Mouse (Mus musculus): Measurements from ENCODE around the gene Pgghg. TPM values are rescaled to one million over a fixed set of nuclear protein-coding genes. Genes with fewer than 3 reads are reported as not detected.

Pgghg gene
- polyA plus RNA-seq, 2 experiments: 26.7 to 52.8 TPM

GRCm38 (mm10) chr7:140946980-140947379 lies 5.8 kb downstream of the Pgghg start:
- TF ChIP-seq POLR2A (IDR thresholded peaks at IDR 0.05; ENCODE audit: borderline replicate concordance, extremely low read depth, insufficient read depth, insufficient read length): no peak
- 56% methylated on average over 7 of the region's 7 CpGs for WGBS
- H3K4me3 ChIP-seq (replicated peaks; ENCODE audit: low read length): no peak overlapping the region
- no peaks in the 10 kb centered on the region for H3K9me3 ChIP-seq (ENCODE audit: control insufficient read depth, low read length)
- H3K36me3 ChIP-seq (ENCODE audit: control insufficient read depth, insufficient read depth, low read length): peaks cover 55% of the 10 kb centered on the region
- no peak overlapping the region for H3K9ac ChIP-seq (ENCODE audit: low read depth, low read length, severe bottlenecking)
- no peak overlapping the region for H3K27ac ChIP-seq (replicated peaks; ENCODE audit: low read depth, low read length)
- DNase-seq (ENCODE audit: low spot score) (no peak), ATAC-seq (ENCODE audit: low FRiP score, low read depth) (no peak)
- peaks cover 28% of the 10 kb centered on the region for H3K4me1 ChIP-seq (ENCODE audit: control insufficient read depth, insufficient read depth, low read length)
- H3K4me2 ChIP-seq (replicated peaks; ENCODE audit: low read depth, low read length, severe bottlenecking): no peak overlapping the region
- no peaks in the 10 kb centered on the region for H3K27me3 ChIP-seq (ENCODE audit: control insufficient read depth, insufficient read depth, low read length)

DNA sequence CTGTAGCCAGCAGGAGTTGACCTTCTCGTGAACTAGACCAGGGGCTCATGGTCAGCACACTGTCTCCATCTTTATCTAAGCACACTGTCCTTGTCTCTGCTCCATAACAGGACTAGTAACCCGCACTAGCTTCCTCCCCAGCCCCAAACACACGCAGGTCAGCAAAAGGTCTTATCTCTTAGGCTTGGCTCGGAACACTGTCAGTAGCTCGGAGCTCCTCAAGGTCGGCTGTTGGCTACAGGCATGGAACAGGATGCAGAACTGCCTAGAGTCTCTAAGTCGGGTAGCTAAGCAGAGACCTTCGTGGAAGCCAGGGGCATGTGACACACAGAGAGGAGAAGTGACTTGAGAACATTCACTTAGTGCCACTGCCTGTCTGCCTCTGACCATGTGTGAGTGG lies 7.0 kb downstream of the Pgghg start:
- H3K36me3 ChIP-seq (ENCODE audit: control insufficient read depth, insufficient read depth, low read length): peaks cover 66% of the 10 kb centered on the region
- no peak for TF ChIP-seq POLR2A (IDR thresholded peaks at IDR 0.05; ENCODE audit: borderline replicate concordance, extremely low read depth, insufficient read depth, insufficient read length)
- no peaks in the 10 kb centered on the region for H3K27me3 ChIP-seq (ENCODE audit: control insufficient read depth, insufficient read depth, low read length)
- ATAC-seq (ENCODE audit: low FRiP score, low read depth) (no peak), DNase-seq (ENCODE audit: low spot score) (no peak)
- H3K9ac ChIP-seq (ENCODE audit: low read depth, low read length, severe bottlenecking): no peak overlapping the region
- H3K4me2 ChIP-seq (replicated peaks; ENCODE audit: low read depth, low read length, severe bottlenecking): no peak overlapping the region
- no peak overlapping the region for H3K27ac ChIP-seq (replicated peaks; ENCODE audit: low read depth, low read length)
- 92% methylated on average over 8 of the region's 8 CpGs for WGBS
- no peaks in the 10 kb centered on the region for H3K9me3 ChIP-seq (ENCODE audit: control insufficient read depth, low read length)
- peaks cover 31% of the 10 kb centered on the region for H3K4me1 ChIP-seq (ENCODE audit: control insufficient read depth, insufficient read depth, low read length)
- no peak overlapping the region for H3K4me3 ChIP-seq (replicated peaks; ENCODE audit: low read length)

DNA sequence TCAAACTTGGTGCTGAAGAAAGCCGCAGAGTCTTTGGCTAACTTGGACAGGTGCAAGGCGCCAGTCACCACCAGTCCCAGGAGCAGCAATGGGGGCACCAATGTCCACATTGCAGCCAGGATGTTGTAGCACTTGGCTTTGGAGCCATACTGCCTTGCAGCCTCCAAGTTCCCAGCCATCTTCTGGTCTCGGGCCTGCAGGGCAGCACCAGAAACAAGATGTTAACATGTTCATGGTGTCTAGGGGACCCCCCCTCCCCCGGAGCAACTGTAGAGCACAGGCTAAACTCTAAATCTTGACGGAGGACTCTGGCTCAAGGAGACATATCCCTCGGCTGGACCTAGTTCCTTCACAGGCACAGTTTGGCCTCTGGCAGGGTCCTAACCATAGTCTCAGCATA lies 8.1 kb downstream of the Pgghg start:
- no peaks in the 10 kb centered on the region for H3K27me3 ChIP-seq (ENCODE audit: control insufficient read depth, insufficient read depth, low read length)
- H3K4me2 ChIP-seq (replicated peaks; ENCODE audit: low read depth, low read length, severe bottlenecking): no peak overlapping the region
- H3K27ac ChIP-seq (replicated peaks; ENCODE audit: low read depth, low read length): no peak overlapping the region
- ATAC-seq (ENCODE audit: low FRiP score, low read depth) (no peak), DNase-seq (ENCODE audit: low spot score) (no peak)
- H3K9me3 ChIP-seq (ENCODE audit: control insufficient read depth, low read length): no peaks in the 10 kb centered on the region
- peaks cover 42% of the 10 kb centered on the region for H3K4me1 ChIP-seq (ENCODE audit: control insufficient read depth, insufficient read depth, low read length)
- H3K4me3 ChIP-seq (replicated peaks; ENCODE audit: low read length): no peak overlapping the region
- H3K36me3 ChIP-seq (ENCODE audit: control insufficient read depth, insufficient read depth, low read length): peaks cover 67% of the 10 kb centered on the region
- no peak for TF ChIP-seq POLR2A (IDR thresholded peaks at IDR 0.05; ENCODE audit: borderline replicate concordance, extremely low read depth, insufficient read depth, insufficient read length)
- H3K9ac ChIP-seq (ENCODE audit: low read depth, low read length, severe bottlenecking): no peak overlapping the region
- WGBS: 81% methylated on average over 6 of the region's 6 CpGs

DNA sequence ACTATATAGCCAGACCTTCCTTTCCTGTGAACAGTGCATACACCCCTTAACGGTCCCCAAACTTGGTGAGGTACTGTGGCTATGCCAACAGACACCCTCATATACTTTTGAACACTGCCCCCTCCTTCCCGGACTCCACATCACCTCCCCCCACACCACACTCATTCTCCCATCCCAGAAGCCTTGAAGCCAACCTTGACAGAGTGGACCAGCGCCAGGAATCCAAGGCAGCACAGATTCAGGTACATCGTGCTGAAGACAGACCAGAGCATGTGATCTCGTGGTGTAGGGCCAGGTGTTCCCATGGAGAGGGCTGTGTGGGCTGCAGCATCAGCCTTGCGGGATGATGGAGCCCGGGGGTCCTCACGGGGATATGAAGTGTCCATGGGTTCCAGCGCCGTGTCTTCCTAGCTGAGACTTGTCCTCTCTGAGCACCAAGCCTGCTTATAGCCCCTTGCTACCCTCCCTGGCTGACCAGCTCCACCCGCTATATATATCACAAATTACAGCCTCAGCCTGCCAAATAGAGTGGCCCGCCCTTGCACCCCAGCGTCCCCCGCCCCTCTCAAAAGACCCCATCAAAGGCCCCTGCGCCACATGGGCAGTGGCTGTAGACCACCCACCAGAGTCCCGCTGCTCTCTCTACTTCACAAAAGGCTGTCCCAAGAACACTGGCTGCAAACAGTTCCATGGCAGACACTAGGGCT lies 8.8 kb downstream of the Pgghg start, which contains the start of gene Ifitm5:
Ifitm5 (minus strand) TSS at position 468 of the 707 bp plus-strand sequence.
- WGBS: 70% methylated on average over 16 of the region's 16 CpGs
- Histone ChIP-seq H3K36me3 (ENCODE audit: control insufficient read depth, insufficient read depth, low read length) (peaks cover 62% of the 10 kb centered on the region), H3K9me3 (ENCODE audit: control insufficient read depth, low read length) (no peaks in the 10 kb centered on the region), H3K9ac (ENCODE audit: low read depth, low read length, severe bottlenecking) (peak within 1 kb of the TSS; percentile 3; the same call in 1 of the 2 replicates), H3K4me2 (replicated peaks; ENCODE audit: low read depth, low read length, severe bottlenecking) (0 out of 2 replicates have a peak within 1 kb of the TSS, but pooled peaks have one; percentile 17), H3K27me3 (ENCODE audit: control insufficient read depth, insufficient read depth, low read length) (no peaks in the 10 kb centered on the region), H3K27ac (replicated peaks; ENCODE audit: low read depth, low read length) (peak within 1 kb of the TSS; percentile 49), H3K4me1 (ENCODE audit: control insufficient read depth, insufficient read depth, low read length) (peaks cover 47% of the 10 kb centered on the region), H3K4me3 (replicated peaks; ENCODE audit: low read length) (no peak within 1 kb of the TSS)
- ATAC-seq (ENCODE audit: low FRiP score, low read depth) (no peak), DNase-seq (ENCODE audit: low spot score) (no peak)
- no peak for TF ChIP-seq POLR2A (IDR thresholded peaks at IDR 0.05; ENCODE audit: borderline replicate concordance, extremely low read depth, insufficient read depth, insufficient read length)

- Histone ChIP-seq H3K4me2 (replicated peaks; ENCODE audit: low read depth, low read length, severe bottlenecking) (0 out of 2 replicates have a peak overlapping the region, but pooled peaks have one; percentile 17), H3K4me3 (replicated peaks; ENCODE audit: low read length) (no peak overlapping the region), H3K4me1 (ENCODE audit: control insufficient read depth, insufficient read depth, low read length) (peaks cover 49% of the 10 kb centered on the region), H3K36me3 (ENCODE audit: control insufficient read depth, insufficient read depth, low read length) (peaks cover 53% of the 10 kb centered on the region), H3K9ac (ENCODE audit: low read depth, low read length, severe bottlenecking) (peak overlapping the region; percentile 3; the same call in 1 of the 2 replicates), H3K27me3 (ENCODE audit: control insufficient read depth, insufficient read depth, low read length) (no peaks in the 10 kb centered on the region), H3K27ac (replicated peaks; ENCODE audit: low read depth, low read length) (peak overlapping the region; percentile 49), H3K9me3 (ENCODE audit: control insufficient read depth, low read length) (no peaks in the 10 kb centered on the region)
- WGBS: 28% methylated on average over 8 of the region's 8 CpGs
- DNase-seq (ENCODE audit: low spot score) (no peak), ATAC-seq (ENCODE audit: low FRiP score, low read depth) (no peak)
- TF ChIP-seq POLR2A (IDR thresholded peaks at IDR 0.05; ENCODE audit: borderline replicate concordance, extremely low read depth, insufficient read depth, insufficient read length): no peak
These were observed 9.9 kb downstream of the Pgghg start for GRCm38 (mm10) chr7:140951051-140951450.

Data from limb, embryonic 14.5 days (tissue).